Mouse (Mus musculus) small intestine, adult 2 months (tissue): ENCODE data around the gene Fam57b. TPM values are rescaled to one million over a fixed set of nuclear protein-coding genes. Genes with fewer than 3 reads are reported as not detected.

Source experiments
- H3K27ac ChIP-seq: fragments of 200-500 bp; 2 replicates; pipeline ENCODE4 v1.5.1; 2012; ENCODE audit warnings: low read depth, low read length, control low read depth, inconsistent platforms; ENCODE audit not compliant: insufficient read depth
- H3K27me3 ChIP-seq: fragments of 200-500 bp; 2 replicates; pipeline ENCODE4 v1.6.1; 2012; ENCODE audit warnings: mild to moderate bottlenecking, moderate library complexity, low read length, inconsistent platforms; ENCODE audit not compliant: control insufficient read depth, insufficient read depth
- H3K36me3 ChIP-seq: fragments of 200-500 bp; 2 replicates; pipeline ENCODE4 v1.6.1; 2012; ENCODE audit warnings: mild to moderate bottlenecking, low read length, control low read depth, inconsistent platforms; ENCODE audit not compliant: control insufficient read depth, insufficient read depth
- H3K4me1 ChIP-seq: fragments of 200-500 bp; 2 replicates; pipeline ENCODE4 v1.6.1; 2012; ENCODE audit warnings: low read length, inconsistent platforms, mixed read lengths; ENCODE audit not compliant: control insufficient read depth, insufficient read depth, insufficient read length
- H3K4me3 ChIP-seq: fragments of 200-500 bp; 2 replicates; pipeline ENCODE4 v1.5.1; 2012; ENCODE audit warnings: low read depth, mild to moderate bottlenecking, control low read depth, inconsistent platforms, low read length, moderate library complexity
- CTCF ChIP-seq: fragments of 200-500 bp; IDR thresholded peaks from 2 replicates; pipeline ENCODE4 v1.5.1; 2012; ENCODE audit warnings: low read depth, mild to moderate bottlenecking, control low read depth, inconsistent platforms, low read length, moderate library complexity, mixed read lengths; ENCODE audit not compliant: insufficient replicate concordance, insufficient read length; ENCODE audit errors: extremely low read depth
- POLR2A ChIP-seq: fragments of 200-500 bp; IDR thresholded peaks from 2 replicates; pipeline ENCODE4 v1.6.1; 2012; ENCODE audit warnings: low read depth, mild to moderate bottlenecking, control low read depth, inconsistent platforms, low read length, moderate library complexity
- WGBS: fragments of 180-500 bp; shearing (Covaris S2); methylation state at CpG from one replicate; pipeline ENCODE4 v1.1.7; 2018; 5-methylcytosine and 5-hydroxymethylcytosine counted together
- polyA plus RNA-seq: library from polyadenylated mRNA; depleted of rRNA; stranded (reverse); fragments of >200 nt; gene quantifications from 2 replicates; pipeline ENCODE4 v1.2.3, GENCODE M21; 2012

Fam57b gene
- polyA plus RNA-seq, 1 experiment: 4.1 TPM

DNA sequence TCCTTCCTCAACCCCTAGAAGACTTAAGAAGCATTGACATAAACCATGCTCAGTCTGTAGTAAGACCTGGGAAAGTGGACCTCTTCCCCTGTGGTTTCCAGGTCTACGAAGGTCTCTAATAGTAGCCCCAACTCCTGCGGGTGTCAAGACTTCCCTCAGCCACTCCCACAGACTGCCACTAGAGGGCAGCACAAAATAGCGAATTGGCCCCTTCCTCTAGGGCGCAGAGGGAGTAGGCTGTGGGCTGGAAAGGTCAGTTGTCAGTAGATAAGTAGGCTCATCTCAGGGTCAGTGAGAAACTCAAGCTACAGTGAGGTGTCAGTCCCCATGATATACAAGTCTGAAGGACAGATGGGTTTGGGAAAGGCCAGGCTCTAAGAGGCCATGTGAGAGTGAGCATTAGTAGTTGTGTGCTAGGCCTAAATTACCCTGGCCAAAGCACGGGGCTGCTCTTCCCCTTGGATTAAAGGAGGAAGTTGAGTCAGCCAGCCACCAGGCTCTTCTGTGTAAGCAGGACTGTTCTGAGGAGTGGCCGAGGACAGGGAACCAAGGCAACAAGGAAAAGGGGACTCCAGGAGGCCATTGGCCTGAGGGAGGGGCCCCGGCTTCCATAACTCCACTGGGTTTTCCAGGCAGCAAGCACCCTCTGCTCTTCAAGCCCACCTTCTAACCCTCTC, 24.5 kb downstream of the Fam57b start:
- TF ChIP-seq POLR2A: no peak
- TF ChIP-seq CTCF: peak; percentile 97; the same call in 1 of the 2 replicates
- H3K36me3 ChIP-seq: no peaks in the 10 kb centered on the region
- 25% methylated on average over 7 of the region's 7 CpGs for WGBS
- H3K4me1 ChIP-seq: no peaks in the 10 kb centered on the region; the same call in 1 of the 2 replicates
- H3K27me3 ChIP-seq: peaks cover 25% of the 10 kb centered on the region
- no peak overlapping the region for H3K27ac ChIP-seq
- no peak overlapping the region for H3K4me3 ChIP-seq

DNA sequence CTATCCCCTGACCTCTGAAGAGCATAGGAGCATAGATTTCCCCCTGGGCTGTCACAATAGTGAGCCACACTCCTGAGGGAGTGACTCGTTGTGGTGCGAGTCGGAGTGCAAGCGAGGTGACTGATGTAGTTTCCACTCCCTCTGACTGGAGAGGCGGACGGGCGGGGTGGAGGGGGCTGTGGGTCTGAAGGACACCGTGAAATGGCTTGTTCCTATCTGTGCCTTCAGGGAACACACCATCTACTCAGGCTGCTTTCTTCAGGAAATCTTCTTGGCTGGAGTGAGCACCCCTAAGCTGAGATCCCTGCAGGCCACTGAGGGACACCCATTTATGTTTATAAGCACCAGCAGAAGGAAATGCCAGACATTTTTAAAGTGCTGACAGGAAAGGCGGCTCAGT, 25.3 kb downstream of the Fam57b start:
- Histone ChIP-seq H3K4me3 (no peak overlapping the region; the same call in 1 of the 2 replicates), H3K27ac (0 out of 2 replicates have a peak overlapping the region, but pooled peaks have one; percentile 3)
- WGBS: 43% methylated on average over 9 of the region's 9 CpGs

DNA sequence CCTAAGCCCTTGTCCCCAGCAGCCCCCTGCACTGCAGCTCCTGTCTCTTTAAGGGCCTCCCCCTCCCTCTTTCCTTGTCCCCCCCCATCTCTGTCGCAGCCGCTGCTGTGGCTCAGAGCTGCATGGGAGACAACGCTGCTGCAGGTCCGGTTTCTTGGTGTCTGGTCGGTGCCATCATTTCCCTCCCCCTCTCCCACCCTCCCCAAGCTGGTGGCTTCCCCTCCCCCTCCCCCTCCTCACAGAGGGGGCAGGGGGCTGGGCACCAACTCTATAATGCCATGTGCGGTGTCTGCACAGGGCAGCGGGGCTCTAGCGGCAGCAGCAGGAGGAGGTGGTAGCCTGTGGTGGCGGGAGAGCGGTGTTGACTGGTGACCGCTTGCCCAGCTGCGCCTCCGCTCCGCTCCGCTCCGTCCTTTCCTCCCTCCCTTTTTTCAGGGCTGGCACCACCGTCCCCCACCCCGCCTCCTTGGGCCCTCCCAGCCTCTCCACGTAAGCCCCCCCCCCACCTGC, 25.8 kb downstream of the Fam57b start:
- TF ChIP-seq POLR2A (no peak), CTCF (no peak)
- WGBS: 6% methylated on average over 17 of the region's 19 CpGs
- H3K4me3 ChIP-seq: peak overlapping the region; percentile 36; the same call in 1 of the 2 replicates
- H3K4me1 ChIP-seq: no peaks in the 10 kb centered on the region; the same call in 1 of the 2 replicates
- no peak overlapping the region for H3K27ac ChIP-seq
- H3K36me3 ChIP-seq: no peaks in the 10 kb centered on the region
- peaks cover 25% of the 10 kb centered on the region for H3K27me3 ChIP-seq

More for the DNA sequence above, 25.3 kb downstream of the Fam57b start:
- H3K36me3 ChIP-seq: no peaks in the 10 kb centered on the region
- no peaks in the 10 kb centered on the region; the same call in 1 of the 2 replicates for H3K4me1 ChIP-seq
- TF ChIP-seq POLR2A (no peak), CTCF (no peak)
- peaks cover 25% of the 10 kb centered on the region for H3K27me3 ChIP-seq

DNA sequence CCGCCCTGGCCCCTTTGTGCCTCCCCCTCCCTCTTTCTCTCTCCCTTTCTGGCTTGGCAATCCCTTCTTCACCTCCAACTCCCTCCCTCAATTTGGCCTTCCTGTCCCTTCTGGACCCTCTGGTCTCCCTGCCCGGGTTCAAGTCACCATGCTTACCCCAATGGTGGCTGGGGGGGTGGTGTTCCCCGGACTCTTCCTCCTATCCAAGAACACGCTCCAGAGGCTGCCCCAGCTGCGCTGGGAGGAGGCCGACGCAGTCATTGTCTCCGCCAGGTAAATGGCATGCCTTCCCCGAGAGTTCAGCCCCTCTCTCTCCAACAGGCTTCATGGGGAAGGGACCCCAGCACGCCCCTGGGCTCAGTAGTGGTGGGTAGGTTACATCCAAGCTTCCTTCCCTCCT, 26.5 kb downstream of the Fam57b start:
- Histone ChIP-seq H3K4me1 (no peaks in the 10 kb centered on the region; the same call in 1 of the 2 replicates), H3K27ac (no peak overlapping the region), H3K36me3 (no peaks in the 10 kb centered on the region), H3K27me3 (peaks cover 25% of the 10 kb centered on the region), H3K4me3 (no peak overlapping the region)
- TF ChIP-seq CTCF (no peak), POLR2A (no peak)
- 16% methylated on average over 10 of the region's 10 CpGs for WGBS

DNA sequence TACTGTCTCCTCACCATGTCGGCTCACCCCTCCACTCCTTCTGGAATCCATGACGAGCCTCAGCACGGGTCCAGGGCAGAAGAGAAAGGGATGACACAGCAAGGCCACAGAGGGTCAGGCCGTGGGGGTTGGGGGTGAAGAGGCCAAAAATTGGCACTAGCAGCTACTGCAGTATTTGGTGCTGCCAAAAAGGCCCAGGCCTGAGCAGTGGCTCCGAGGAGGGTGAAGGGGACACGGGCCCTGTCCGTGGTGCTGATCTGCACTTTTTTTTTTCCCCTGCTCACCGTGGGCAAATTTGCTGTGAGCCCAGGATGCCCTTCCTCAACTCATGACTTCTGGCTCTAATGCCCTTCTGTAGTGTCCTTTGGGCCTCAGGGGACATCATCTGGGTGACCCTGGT, 27.9 kb downstream of the Fam57b start:
- H3K36me3 ChIP-seq: no peaks in the 10 kb centered on the region
- WGBS: 22% methylated on average over 8 of the region's 8 CpGs
- H3K4me1 ChIP-seq: no peaks in the 10 kb centered on the region; the same call in 1 of the 2 replicates
- no peak overlapping the region for H3K4me3 ChIP-seq
- TF ChIP-seq CTCF: no peak
- TF ChIP-seq POLR2A: no peak
- no peak overlapping the region for H3K27ac ChIP-seq
- H3K27me3 ChIP-seq: peaks cover 25% of the 10 kb centered on the region

DNA sequence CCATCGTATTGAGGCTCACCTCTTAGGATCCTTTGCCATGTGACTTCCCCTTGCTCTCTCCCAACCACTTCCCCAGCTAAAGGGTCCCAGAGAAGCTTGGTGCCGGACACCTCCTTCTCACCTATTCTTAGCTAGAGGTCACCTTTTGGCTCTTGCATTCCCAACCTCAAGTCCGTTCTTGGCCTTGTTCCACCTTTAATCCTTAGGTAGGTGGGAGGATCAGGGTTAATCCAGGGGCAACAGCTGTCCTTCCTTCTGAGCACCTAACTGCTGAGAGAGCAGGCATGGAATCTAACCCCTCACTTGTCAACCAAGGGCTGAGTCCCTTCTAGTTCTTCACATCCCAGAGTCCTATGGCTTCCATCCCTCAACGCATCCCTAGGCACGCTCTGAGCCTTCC, 28.5 kb downstream of the Fam57b start:
- Histone ChIP-seq H3K36me3 (no peaks in the 10 kb centered on the region), H3K27ac (no peak overlapping the region), H3K4me3 (no peak overlapping the region), H3K4me1 (no peaks in the 10 kb centered on the region; the same call in 1 of the 2 replicates), H3K27me3 (peaks cover 25% of the 10 kb centered on the region)
- TF ChIP-seq CTCF: no peak
- TF ChIP-seq POLR2A: no peak
- 61% methylated on average over 5 of the region's 5 CpGs for WGBS

DNA sequence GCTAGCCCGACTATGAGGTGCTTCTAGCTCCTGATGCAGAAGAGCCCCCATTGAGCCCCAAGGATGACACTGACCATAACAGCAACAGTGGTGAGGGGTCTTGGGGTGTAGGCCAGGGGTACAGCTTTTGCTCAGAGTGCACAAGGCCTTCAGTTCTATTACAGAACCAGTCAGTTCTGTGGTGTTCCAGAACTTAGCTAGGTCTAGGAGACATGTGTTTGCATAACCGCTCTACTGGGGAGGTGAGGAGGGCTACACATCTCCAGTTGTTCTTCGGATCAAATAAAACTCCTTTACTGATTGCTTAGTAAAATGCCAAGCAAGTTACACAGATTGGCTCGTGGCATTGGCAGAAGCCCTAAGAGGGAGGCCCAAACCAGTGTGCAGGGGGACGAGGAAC, 34.1 kb downstream of the Fam57b start, which contains the start of gene 4930451I11Rik:
4930451I11Rik (minus strand) TSS at position 101 of the 400 bp plus-strand sequence.
- WGBS: 55% methylated on average over 5 of the region's 5 CpGs
- no peak within 1 kb of the TSS for H3K27ac ChIP-seq
- H3K27me3 ChIP-seq: 0 out of 2 replicates have a peak, but pooled peaks cover 8% of the 10 kb centered on the region
- TF ChIP-seq POLR2A (no peak), CTCF (no peak)
- H3K4me3 ChIP-seq: peak within 1 kb of the TSS; percentile 33
- H3K4me1 ChIP-seq: peaks cover 3% of the 10 kb centered on the region; the same call in 1 of the 2 replicates
- H3K36me3 ChIP-seq: no peaks in the 10 kb centered on the region
